Mouse (Mus musculus) ovary, adult 2 months (tissue): ENCODE measurements around the gene Slc30a3. TPM values are rescaled to one million over a fixed set of nuclear protein-coding genes. Genes with fewer than 3 reads are reported as not detected.

Experiments used
- polyA plus RNA-seq: library from polyadenylated mRNA; depleted of rRNA; stranded (reverse); fragments of >200 nt; gene quantifications from 2 replicates; pipeline ENCODE4 v1.2.3, GENCODE M21; 2012; rRNA removed

The Slc30a3 gene
- 18.2 and 19.2 TPM in 2 replicates for polyA plus RNA-seq

DNA sequence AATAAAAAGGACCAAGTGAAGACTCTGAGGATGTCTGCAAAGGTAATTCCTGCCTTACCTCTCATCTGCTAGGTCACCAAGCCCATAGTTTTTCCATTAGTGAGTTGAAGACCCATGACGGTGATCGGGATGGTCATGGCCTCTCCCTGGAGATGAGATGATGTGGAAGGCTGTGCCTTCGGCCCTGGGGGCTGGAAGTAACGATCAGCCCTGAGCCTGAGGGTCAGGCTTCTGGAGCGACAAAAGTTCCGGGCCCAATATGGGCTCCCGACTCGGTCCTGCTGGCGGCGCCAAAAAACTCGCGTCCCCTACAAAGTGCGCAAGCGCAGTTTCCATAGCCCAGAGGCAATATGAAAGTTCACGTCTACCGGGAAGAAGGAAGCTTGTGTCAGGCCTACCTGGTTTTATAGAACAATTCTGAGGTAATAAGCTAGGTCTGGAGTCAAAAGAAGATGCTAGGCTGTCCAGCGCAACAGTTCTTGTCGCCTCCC, at the start of gene Slc30a3:
Gene Slc30a3, minus strand, starts transcription at position 238 of the 491 bp plus-strand sequence.

DNA sequence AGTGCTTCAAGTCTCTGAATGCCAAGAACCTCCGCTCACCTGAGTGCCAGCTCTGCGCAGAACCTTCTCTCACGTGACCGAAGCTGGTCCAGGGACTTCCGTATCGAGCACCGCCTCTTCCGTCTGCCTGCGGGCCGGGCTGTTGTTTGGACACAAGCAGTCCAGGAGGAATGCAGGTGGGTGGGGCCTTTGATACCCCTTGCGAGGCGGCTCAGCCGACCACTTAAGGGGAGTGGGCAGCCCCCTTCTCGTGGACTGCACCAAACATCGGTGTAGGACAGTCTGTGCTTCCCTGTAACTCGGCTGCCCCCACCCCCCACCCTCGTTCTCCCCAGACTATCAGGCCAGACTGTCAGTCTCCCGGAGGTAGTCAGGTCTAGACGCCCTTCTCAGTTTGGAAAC, 46.1 kb upstream of the Slc30a3 start, which contains the start of gene Mpv17:
Gene Mpv17, minus strand, starts transcription at position 100 of the 402 bp plus-strand sequence.

DNA sequence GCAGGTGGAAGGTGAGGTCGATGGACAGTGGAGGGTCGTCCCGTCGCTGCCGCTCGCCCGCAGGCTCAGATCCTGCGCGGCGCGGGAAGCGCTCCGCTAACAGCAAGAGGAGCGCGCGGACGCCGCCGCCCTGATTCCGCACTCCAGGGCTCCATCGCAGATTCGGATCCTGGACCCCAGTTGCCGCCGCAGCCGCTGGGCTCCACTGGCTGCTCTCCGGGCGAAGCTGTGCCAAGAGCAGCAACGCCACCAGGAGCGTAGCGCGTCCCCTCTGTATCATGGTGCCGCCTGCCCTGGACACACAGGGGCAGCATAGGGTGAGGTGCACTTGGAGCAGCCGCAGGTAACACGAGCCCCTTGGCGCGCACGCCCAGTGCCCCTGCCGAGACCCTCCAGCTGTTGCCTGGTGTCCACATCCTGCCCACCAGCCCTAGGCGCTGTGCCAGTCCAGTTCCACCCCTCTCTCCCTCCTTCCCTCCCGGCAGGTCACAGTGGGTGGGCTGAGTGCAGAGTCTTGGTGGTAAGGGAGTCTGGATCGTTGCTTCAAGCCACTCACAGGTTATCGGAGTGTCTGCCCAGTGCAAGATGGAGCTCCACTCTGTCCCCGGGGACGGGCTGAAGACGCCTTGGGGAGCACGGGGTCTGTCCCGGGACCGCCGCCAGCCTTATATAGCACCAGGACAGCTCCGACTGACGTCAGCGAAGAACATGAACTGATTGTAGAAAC, 30.4 kb upstream of the Slc30a3 start, which contains the start of gene Ucn:
Gene Ucn, minus strand, starts transcription at position 589 of the 727 bp plus-strand sequence.

DNA sequence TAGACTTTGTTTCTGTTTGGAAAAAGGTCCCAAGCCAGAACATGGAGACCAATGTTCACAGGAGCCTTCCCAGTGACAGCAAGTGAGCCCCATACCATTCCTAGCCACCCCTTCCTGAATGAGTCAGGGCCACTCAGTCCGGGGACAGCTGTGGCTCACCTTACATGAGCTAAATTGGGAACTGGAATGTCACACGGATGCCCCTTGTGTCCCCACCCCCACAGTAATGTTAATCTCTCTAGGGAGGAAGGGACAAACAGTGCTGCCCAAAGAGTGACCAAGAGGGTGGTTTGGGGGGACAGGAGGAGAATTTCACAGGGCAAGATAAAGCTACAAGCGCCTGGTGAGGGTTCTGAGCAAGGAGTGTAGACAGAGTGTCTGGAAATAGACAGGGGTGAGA, 8.3 kb upstream of the Slc30a3 start, which contains the start of gene Trim54:
Gene Trim54, plus strand, starts transcription at position 359 of the 400 bp plus-strand sequence.

DNA sequence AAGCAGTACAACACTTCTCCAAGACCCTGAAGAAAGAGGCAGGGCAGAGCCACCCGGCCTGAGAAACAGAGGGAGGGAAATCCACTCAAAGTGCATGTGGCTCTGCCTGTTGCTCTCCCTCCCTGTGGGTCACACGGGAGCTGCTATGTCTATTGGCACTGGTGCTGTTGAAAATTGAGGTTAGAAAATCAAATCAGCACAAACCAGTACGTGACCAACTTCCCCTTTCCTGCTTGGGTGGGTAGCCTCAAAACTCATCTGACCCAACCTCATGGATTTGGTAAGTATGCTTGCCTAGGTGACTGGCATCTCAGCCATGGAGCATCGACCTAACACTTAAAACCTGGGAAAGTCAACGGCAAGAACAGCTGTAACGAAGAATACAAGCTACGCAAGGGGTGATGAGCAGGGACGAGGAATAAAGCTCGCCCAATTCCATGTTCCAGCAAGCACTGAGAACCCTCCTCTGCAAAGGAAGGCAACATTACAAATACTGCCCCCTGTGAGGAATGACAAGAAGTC, 2.2 kb downstream of the Slc30a3 start, which contains the start of gene Dnajc5g:
Gene Dnajc5g, plus strand, starts transcription at position 472 of the 522 bp plus-strand sequence.

DNA sequence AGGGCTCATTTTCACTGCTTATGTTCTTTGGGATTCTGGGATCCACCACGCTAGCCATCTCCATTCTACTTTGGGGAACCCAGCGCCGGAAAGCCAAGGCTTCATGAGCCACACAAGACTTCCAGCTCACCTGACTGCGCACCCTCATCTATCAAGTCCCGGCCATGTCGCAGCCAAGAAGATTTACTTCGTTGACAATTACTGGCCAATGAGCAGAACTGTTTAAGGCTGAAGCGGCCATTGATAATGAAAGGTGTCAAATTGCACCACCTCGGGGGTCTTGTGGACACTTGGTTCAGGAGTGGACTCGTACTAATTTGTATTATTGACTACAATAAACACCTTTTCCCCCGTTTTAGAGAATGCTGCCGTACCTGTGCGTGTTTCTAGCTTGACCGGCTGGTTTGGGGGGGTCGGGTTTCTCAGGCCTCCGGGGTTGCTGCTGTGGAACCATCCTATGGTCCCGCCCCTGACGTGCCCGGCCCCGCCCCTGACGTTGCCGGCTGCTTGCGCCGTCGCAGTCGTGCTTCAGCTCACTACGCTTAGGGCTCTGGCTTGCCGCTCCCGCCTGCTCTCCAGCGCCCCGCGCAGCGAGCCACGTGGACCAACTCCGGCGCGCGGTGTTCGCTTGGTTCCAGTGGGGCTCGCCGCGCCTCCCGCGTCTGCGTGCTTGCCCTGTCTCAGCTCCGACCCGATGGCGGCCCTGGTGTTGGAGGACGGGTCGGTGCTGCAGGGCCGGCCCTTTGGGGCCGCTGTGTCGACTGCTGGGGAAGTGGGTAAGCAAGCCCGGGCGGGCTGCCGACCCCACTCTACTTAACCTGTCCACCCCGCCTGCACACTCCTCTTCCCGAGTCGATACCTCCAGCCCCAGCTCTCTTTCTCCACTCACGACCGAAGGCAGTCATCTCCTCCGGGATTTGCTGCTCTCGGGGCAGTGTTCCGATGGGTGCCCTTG, 53.5 kb downstream of the Slc30a3 start, which contains the start of gene Cad:
Gene Cad, plus strand, starts transcription at position 520 of the 955 bp plus-strand sequence.

DNA sequence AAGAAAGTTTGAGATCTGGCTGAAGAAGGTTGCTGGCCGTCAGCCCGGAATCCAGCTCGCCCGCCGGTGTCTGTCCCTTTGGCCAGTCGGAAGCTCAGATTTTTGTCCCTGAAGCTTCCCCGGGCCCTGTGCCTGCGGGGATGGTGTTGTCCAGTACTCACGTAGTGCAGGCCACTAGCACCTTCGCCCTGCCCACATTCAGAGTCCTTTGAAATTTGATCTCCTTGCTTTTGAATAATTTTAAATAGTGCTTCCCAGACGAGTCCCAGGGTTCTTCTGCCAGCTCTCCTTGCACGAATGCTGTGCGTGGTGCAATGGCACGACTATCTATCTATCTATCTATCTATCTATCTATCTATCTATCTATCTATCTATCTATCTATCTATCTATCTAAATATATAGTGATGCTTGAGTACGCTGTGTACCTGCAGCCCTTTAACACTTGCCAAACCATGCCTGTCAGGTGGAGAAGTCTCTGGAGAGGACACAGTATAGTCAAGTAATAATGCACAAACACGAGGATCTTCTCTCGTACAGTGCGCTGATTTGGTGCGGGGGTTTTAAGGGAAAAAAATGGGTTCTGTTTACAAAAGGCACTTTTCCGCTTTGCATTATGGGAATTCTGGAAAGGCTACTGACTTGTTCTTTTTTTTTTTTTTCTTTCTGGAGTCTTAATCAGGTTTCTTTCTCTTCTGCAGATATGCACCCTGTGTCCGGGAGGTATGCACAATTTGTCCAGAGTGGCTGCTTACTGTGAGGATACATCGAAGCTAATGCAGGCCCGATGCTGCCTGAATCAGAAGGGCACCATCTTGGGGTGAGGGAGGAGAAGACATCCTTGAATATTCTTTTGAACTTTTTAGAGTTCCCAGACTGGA, 59.0 kb downstream of the Slc30a3 start, which contains the start of gene Slc5a6:
Gene Slc5a6, minus strand, starts transcription at position 162 of the 879 bp plus-strand sequence.

DNA sequence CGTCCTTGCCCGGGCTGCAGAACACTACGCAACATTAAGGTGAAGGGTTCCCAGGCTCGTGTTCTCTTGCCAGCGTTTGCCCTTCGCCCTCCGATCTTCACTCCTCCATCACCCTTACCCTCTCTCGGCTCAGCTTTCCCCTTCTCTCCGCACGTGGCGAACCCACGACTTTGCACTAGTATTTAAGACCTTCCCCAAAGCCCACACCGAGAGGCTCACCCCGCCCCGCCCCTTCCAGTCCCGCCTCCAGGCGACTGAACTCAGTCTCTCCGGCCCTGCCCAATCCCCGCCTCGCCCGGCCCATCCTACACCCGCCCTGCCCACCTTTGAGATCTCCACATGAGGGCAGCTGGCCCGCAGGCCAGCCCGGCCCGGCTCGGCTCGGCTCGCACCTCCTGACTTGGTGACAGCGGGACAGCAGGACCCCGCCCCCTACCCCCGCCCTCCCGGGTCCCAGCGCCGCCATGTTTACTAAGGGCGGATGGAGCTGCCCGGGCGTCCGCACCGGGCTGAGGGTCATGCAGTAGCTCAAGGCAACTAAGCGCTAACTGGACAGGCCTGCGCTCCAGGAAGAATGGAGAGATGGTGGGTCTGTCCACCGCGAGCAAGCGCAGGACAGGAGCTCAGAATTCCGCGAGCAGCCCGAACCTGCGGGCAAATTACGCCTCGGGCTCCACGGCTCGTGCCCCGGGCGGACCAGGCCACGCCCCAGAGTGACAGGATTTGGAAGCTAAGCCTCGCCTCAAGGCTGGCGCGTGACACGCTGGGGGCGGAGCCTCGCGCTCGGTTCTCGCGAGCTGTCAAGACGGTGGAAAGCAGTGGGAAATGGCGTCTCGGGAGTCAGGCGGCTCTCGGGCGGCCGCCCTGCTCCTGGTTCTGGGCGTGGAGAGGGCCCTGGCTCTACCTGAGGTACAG, 59.9 kb downstream of the Slc30a3 start, which contains the start of gene Atraid:
Gene Atraid, plus strand, starts transcription at position 465 of the 915 bp plus-strand sequence.

Other genes with a start within 250 kb of the Slc30a3 start
- gene Tmem214, start 240.2 kb downstream of the Slc30a3 start, polyA plus RNA-seq = 199 and 217 TPM in 2 replicates
- 33.4 and 37.4 TPM in 2 replicates for gene Agbl5, start 219.5 kb downstream of the Slc30a3 start, polyA plus RNA-seq
- 183 and 253 TPM in 2 replicates for gene Ost4, start 200.4 kb downstream of the Slc30a3 start, polyA plus RNA-seq
- gene Emilin1, start 194.8 kb downstream of the Slc30a3 start, polyA plus RNA-seq = 224 and 300 TPM in 2 replicates
- gene Khk, start 186.8 kb downstream of the Slc30a3 start, polyA plus RNA-seq = 67.5 and 91.3 TPM in 2 replicates
- gene Cgref1, start 162.6 kb downstream of the Slc30a3 start, polyA plus RNA-seq = 10.4 and 10.6 TPM in 2 replicates
- gene Preb, start 147.9 kb downstream of the Slc30a3 start, polyA plus RNA-seq = 339 and 366 TPM in 2 replicates
- gene Tcf23, start 139.6 kb downstream of the Slc30a3 start, polyA plus RNA-seq = 14.7 and 15.3 TPM in 2 replicates
- gene Atraid, start 59.9 kb downstream of the Slc30a3 start, polyA plus RNA-seq = 117 and 121 TPM in 2 replicates
- 31.7 and 33.3 TPM in 2 replicates for gene Slc5a6, start 59.3 kb downstream of the Slc30a3 start, polyA plus RNA-seq
- gene Cad, start 53.5 kb downstream of the Slc30a3 start, polyA plus RNA-seq = 76.0 and 78.1 TPM in 2 replicates
- 0.10 TPM in 1 of 2 replicates, not detected in the other for gene Dnajc5g, start 2.0 kb downstream of the Slc30a3 start, polyA plus RNA-seq
- gene Trim54, start 8.5 kb upstream of the Slc30a3 start, polyA plus RNA-seq = not detected in 2 replicates
- not detected in 2 replicates for gene Ucn, start 30.6 kb upstream of the Slc30a3 start, polyA plus RNA-seq
- gene Mpv17, start 46.0 kb upstream of the Slc30a3 start, polyA plus RNA-seq = 103 and 145 TPM in 2 replicates
- gene Gm29609, start 71.7 kb upstream of the Slc30a3 start, polyA plus RNA-seq = 3.5 and 6.0 TPM in 2 replicates
- gene Gtf3c2, start 71.9 kb upstream of the Slc30a3 start, polyA plus RNA-seq = 43.0 and 59.5 TPM in 2 replicates
- gene Snx17, start 85.0 kb upstream of the Slc30a3 start, polyA plus RNA-seq = 110 and 123 TPM in 2 replicates
- 58.4 and 95.8 TPM in 2 replicates for gene Eif2b4, start 85.2 kb upstream of the Slc30a3 start, polyA plus RNA-seq
- 86.1 and 89.2 TPM in 2 replicates for gene Zfp513, start 94.1 kb upstream of the Slc30a3 start, polyA plus RNA-seq
- gene Ppm1g, start 112.5 kb upstream of the Slc30a3 start, polyA plus RNA-seq = 107 and 169 TPM in 2 replicates
- 256 and 269 TPM in 2 replicates for gene Nrbp1, start 132.6 kb upstream of the Slc30a3 start, polyA plus RNA-seq
- 1.1 and 2.3 TPM in 2 replicates for gene Gm9970, start 133.0 kb upstream of the Slc30a3 start, polyA plus RNA-seq
- 75.9 and 76.0 TPM in 2 replicates for gene Krtcap3, start 143.5 kb upstream of the Slc30a3 start, polyA plus RNA-seq
- 60.1 and 67.6 TPM in 2 replicates for gene Ift172, start 182.9 kb upstream of the Slc30a3 start, polyA plus RNA-seq
- 71.9 and 95.0 TPM in 2 replicates for gene Fndc4, start 187.8 kb upstream of the Slc30a3 start, polyA plus RNA-seq
- gene Gckr, start 189.2 kb upstream of the Slc30a3 start, polyA plus RNA-seq = 2.5 and 4.1 TPM in 2 replicates